Mouse (Mus musculus) Patski (cell line): ENCODE results near the gene Nectin1. TPM values are rescaled to one million over a fixed set of nuclear protein-coding genes. Genes with fewer than 3 reads are reported as not detected.

Source experiments
- ATAC-seq: fragments of 100-300 bp; one replicate; pipeline ENCODE4 v1.8.0; 2021
- CTCF ChIA-PET: fragments of 350-600 bp; sonication (Branson Sonifier 250); formaldehyde crosslinking; loops from one replicate; lab custom pipeline; 2022; ENCODE audit warnings: inconsistent platforms; lab: Charles Lee
- POLR2A ChIA-PET: fragments of 350-600 bp; sonication (Branson Sonifier 250); formaldehyde crosslinking; loops from one replicate; lab custom pipeline; 2022; ENCODE audit warnings: antibody characterized with exemption, inconsistent platforms; lab: Charles Lee
- DNase-seq: peaks from one replicate; pipeline ENCODE4 v3.0.0-alpha.2; 2011; ENCODE audit warnings: low read depth, low spot score
- H3K27me3 ChIP-seq: fragments of 371-371 bp; one replicate; pipeline ENCODE4 v1.5.1; 2021
- CTCF ChIP-seq: fragments of 100-300 bp; IDR thresholded peaks from one replicate; pipeline ENCODE4 v1.5.1; 2021
- in situ Hi-C: fragments of 300-500 bp; cut with MboI; formaldehyde crosslinking; loops from 3 replicates; pipeline ENCODE4 v1.11.1; 2018; ENCODE audit warnings: low pct_unique_long_range_greater_than_20kb, mixed read lengths
- polyA plus RNA-seq: library from polyadenylated mRNA; unstranded; gene quantifications from one replicate; pipeline ENCODE4 v1.2.3, GENCODE M21; 2021

Nectin1 gene
- polyA plus RNA-seq, 1 experiment from 2014 or later: 2.8 TPM

GRCm38 (mm10) chr9:43761181-43761820 lies 17.5 kb downstream of the Nectin1 start:
- DNase-seq (no peak), ATAC-seq (no peak)
- in situ Hi-C loops: no loop called here
- POLR2A ChIA-PET: no interaction called here
- TF ChIP-seq CTCF: no peak
- no peaks in the 10 kb centered on the region for H3K27me3 ChIP-seq
- CTCF ChIA-PET: no interaction called here

GRCm38 (mm10) chr9:43761941-43762340 lies 18.2 kb downstream of the Nectin1 start:
- CTCF ChIA-PET: no interaction called here
- H3K27me3 ChIP-seq: no peaks in the 10 kb centered on the region
- TF ChIP-seq CTCF: no peak
- in situ Hi-C loops: no loop called here
- no peak for DNase-seq
- no peak for ATAC-seq
- POLR2A ChIA-PET: no interaction called here

- H3K27me3 ChIP-seq: no peaks in the 10 kb centered on the region
- ATAC-seq (no peak), DNase-seq (no peak)
- ChIA-PET POLR2A (interaction anchor here (0.5 kb wide), 1 partner anchor 20 kb away, joined by 3 read pairs; no protein-coding TSS in a partner anchor), CTCF (no interaction called here)
- no peak for TF ChIP-seq CTCF
- in situ Hi-C loops: no loop called here
Observed at GRCm38 (mm10) chr9:43765419-43766179, 21.8 kb downstream of the Nectin1 start.

- ATAC-seq: no peak
- no peak for DNase-seq
- ChIA-PET POLR2A (interaction anchor here (1.0 kb wide), 1 partner anchor 33 kb away, joined by 9 read pairs; no protein-coding TSS in a partner anchor), CTCF (no interaction called here)
- H3K27me3 ChIP-seq: no peaks in the 10 kb centered on the region
- in situ Hi-C loops: no loop called here
- TF ChIP-seq CTCF: no peak
Observed at GRCm38 (mm10) chr9:43768779-43769178, 25.0 kb downstream of the Nectin1 start.

GRCm38 (mm10) chr9:43769228-43769627 lies 25.4 kb downstream of the Nectin1 start:
- TF ChIP-seq CTCF: no peak
- ChIA-PET CTCF (no interaction called here), POLR2A (no interaction called here)
- DNase-seq (no peak), ATAC-seq (no peak)
- in situ Hi-C loops: no loop called here
- no peaks in the 10 kb centered on the region for H3K27me3 ChIP-seq

- H3K27me3 ChIP-seq: no peaks in the 10 kb centered on the region
- ATAC-seq (no peak), DNase-seq (no peak)
- ChIA-PET CTCF (no interaction called here), POLR2A (no interaction called here)
- in situ Hi-C loops: no loop called here
- TF ChIP-seq CTCF: no peak
Observed at GRCm38 (mm10) chr9:43769940-43770339, 26.2 kb downstream of the Nectin1 start.

GRCm38 (mm10) chr9:43771041-43771440 lies 27.3 kb downstream of the Nectin1 start:
- POLR2A ChIA-PET: no interaction called here
- no peak for DNase-seq
- CTCF ChIA-PET: no interaction called here
- in situ Hi-C loops: no loop called here
- no peaks in the 10 kb centered on the region for H3K27me3 ChIP-seq
- TF ChIP-seq CTCF: no peak
- ATAC-seq: no peak

- ChIA-PET POLR2A (no interaction called here), CTCF (no interaction called here)
- no peak for TF ChIP-seq CTCF
- DNase-seq (no peak), ATAC-seq (no peak)
- H3K27me3 ChIP-seq: no peaks in the 10 kb centered on the region
- in situ Hi-C loops: no loop called here
Observed at GRCm38 (mm10) chr9:43772460-43772859, 28.7 kb downstream of the Nectin1 start.

- in situ Hi-C loops: no loop called here
- TF ChIP-seq CTCF: no peak
- POLR2A ChIA-PET: no interaction called here
- CTCF ChIA-PET: no interaction called here
- ATAC-seq (no peak), DNase-seq (no peak)
- no peaks in the 10 kb centered on the region for H3K27me3 ChIP-seq
Observed at GRCm38 (mm10) chr9:43773521-43773920, 29.7 kb downstream of the Nectin1 start.

- in situ Hi-C loops: no loop called here
- CTCF ChIA-PET: no interaction called here
Observed at GRCm38 (mm10) chr9:43774427-43774826, 30.6 kb downstream of the Nectin1 start.

GRCm38 (mm10) chr9:43776231-43776630 lies 32.4 kb downstream of the Nectin1 start:
- CTCF ChIA-PET: no interaction called here
- POLR2A ChIA-PET: no interaction called here
- no peak for ATAC-seq
- DNase-seq: no peak
- in situ Hi-C loops: no loop called here
- no peaks in the 10 kb centered on the region for H3K27me3 ChIP-seq
- no peak for TF ChIP-seq CTCF

More at GRCm38 (mm10) chr9:43774427-43774826, 30.6 kb downstream of the Nectin1 start:
- TF ChIP-seq CTCF: no peak
- POLR2A ChIA-PET: no interaction called here
- ATAC-seq: no peak
- H3K27me3 ChIP-seq: no peaks in the 10 kb centered on the region
- DNase-seq: no peak
